Mouse (Mus musculus): ENCODE data around the gene Ddx41. TPM values are rescaled to one million over a fixed set of nuclear protein-coding genes. Genes with fewer than 3 reads are reported as not detected.
A peak's percentile ranks its signal among the peaks of the same experiment; 100 is the strongest.

The Ddx41 gene
- total RNA-seq, 2 experiments from 2014 or later: 9.1 to 12.0 TPM

DNA sequence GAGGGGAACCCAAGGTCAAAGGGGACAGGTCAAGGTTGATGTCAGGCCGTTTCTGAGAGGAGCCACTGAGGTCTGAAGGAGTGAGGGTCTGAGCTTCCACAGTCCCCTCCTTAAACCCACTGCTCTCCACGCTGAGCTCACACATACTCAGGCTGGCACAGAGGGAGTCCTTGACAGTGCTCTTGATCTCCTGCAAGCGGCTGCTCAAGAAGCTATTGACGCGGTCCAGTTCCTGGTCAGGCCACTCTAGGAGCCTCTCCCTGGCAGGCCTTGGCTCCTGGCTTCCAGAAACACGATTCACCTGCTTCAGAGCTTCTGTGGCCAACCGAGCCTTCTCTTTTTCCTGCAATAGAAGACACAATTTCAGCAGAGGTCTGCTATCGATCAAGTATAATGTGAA lies 7.0 kb upstream of the Ddx41 start:
- DNase-seq (ENCODE audit: low spot score): no peak

- no peak for DNase-seq (ENCODE audit: low spot score)
Observed at GRCm38 (mm10) chr13:55542891-55543290, 6.4 kb upstream of the Ddx41 start.

DNA sequence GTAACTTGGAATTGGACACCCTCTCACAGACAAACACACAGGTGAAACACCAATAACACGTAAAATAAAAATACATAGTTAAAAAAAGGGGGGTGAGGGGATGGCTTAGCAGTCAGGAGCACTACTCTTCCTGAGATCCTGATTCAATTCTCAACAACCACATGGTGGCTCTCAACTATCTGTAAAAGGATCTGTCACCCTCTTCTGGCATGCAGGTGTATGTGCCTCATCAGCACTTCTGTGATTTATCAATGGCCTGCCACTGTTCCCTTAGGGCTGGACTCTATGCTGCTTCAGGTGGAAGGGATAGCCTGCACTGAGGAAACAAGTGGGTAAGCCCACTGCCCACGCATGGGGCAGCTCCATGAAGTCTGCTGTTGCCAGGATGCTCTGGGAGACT lies 4.5 kb upstream of the Ddx41 start:
- no peak for DNase-seq (ENCODE audit: low spot score)

- no peak for DNase-seq (ENCODE audit: low spot score)
Observed at GRCm38 (mm10) chr13:55535796-55536193, 663 bp downstream of the Ddx41 start.

DNA sequence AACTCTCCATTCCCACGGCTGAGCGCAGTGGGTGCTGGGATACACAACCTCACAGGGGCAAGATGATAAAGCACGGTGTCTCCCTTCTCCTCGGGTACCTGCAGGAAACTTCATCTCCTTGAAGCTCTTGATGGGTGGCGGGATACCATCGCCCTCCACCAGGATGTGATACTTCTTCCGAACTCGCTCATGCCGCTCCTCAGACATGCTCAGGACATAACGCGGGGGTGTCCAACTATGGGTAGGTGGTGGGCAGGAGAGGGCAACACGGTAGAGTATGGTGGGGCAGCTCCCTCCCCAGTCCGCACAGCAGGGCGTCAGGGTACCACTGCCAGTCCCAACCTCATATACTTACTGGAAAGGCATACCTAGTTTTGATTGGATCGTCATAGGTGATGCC lies 1.3 kb downstream of the Ddx41 start:
- no peak for DNase-seq (ENCODE audit: low spot score)

DNA sequence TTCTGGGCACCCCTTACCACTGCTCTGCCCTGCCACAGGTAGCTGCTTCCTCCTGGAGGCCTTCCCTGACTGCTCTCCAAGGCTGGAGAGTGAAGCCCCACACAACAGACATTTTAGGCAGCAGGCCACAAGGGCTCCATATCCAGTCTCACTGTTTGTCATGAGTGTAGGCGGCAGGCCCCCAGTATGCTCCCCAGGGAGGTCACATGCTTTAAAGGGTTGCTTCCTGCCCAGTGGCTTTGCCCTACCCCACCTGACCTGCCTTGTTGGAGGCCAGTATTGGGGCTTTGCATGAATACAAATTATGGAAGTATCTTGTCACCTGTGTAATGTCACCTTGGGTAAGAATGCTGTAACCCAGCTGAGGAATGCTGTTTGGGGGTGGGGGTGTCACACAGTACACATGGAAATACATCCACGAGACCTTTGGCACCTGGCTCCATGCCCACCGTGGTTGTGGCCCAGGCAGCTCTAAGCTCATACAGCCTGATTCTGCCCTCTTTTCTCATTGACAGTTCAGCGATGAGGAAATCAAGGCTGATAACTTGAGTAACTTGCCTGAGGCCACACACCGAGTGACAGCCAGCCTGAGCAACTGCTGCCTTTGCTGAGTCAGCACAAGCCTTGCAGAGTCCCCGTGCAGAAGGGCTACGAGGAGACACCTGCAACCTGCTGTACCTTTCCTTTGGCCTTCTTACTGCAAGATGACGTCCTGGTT lies 7.1 kb downstream of the Ddx41 start, which contains the start of gene Dok3:
TSS of gene Dok3 (minus strand) at position 99 of the 718 bp plus-strand sequence.
- no peak for DNase-seq (ENCODE audit: low spot score)

- no peak for DNase-seq (ENCODE audit: low spot score)
Observed at GRCm38 (mm10) chr13:55527834-55528772, 8.4 kb downstream of the Ddx41 start.

DNA sequence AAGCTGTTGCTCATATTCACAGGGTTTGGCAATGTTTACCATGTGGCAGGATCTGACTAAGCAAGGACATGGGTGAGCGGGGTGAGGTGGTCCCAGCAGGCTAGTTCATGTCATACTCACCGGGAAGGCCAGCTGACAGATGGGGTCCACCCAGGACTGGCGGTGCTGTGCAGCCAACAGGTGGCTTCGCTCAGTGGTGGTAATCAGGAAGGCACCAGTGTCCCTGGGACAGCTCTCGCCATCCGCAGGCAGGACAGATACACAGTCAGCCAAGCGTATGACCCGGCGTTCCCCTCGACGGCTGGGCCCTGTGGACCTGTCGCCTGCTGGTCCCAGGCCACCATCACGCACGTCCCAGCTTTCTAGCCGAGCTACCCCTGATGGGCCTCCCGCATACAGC lies 9.2 kb downstream of the Ddx41 start:
- no peak for DNase-seq (ENCODE audit: low spot score)

- no peak for DNase-seq (ENCODE audit: low spot score)
Observed at GRCm38 (mm10) chr13:55525733-55526553, 10.5 kb downstream of the Ddx41 start.

DNA sequence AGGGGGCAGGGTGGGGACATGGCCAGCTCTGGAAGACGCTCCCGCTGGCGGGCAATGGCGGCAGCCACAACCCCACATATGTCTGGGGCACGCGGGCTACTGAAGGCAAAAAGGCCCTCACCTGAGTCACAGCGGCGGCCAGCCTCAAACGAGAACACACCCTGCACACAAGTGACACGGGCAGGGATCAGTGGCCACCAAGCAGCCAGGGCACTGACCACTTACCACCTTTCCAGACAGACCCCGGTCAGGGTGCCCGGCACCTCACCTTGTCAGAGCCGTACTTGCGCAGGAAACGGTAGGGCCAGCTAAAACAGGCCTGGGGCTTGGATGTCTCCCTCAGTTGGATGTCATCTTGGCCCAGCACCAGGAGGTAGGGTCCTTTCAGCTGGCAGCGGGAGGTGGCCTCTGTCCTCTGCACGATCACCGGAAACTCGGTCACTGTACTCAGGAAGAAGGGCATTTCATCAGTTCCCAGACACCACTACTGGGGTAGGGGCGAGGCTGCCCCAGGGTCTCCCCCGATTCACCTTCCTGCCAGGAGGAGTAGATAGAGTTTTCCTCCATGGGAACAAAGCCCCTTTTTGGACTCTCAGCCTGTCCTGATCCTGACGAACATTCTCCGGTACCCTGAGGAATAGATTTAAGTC lies 12.4 kb downstream of the Ddx41 start:
- DNase-seq (ENCODE audit: low spot score): no peak

- DNase-seq (ENCODE audit: low spot score): no peak
Observed at GRCm38 (mm10) chr13:55523278-55523677, 13.2 kb downstream of the Ddx41 start.

DNA sequence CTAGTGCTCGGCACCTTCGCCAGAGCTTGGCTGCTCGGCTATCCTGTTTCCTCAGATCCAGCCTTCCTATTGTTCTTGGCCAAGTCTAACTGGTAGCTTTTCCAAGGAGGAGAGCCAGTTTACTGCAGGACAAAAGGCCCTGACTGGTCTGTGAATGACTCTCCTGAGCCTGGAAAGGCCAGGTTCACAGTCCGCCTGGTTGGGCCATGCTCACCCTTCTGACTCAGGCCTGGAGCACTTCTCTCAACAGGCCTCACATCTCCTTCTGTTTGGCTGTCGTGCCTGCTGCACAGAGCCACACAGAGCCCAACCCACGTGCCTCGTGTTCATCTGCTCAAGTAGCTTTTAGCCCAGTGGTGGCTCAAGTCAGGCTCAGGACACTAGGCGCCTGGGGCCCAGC lies 13.7 kb downstream of the Ddx41 start:
- no peak for DNase-seq (ENCODE audit: low spot score)

DNA sequence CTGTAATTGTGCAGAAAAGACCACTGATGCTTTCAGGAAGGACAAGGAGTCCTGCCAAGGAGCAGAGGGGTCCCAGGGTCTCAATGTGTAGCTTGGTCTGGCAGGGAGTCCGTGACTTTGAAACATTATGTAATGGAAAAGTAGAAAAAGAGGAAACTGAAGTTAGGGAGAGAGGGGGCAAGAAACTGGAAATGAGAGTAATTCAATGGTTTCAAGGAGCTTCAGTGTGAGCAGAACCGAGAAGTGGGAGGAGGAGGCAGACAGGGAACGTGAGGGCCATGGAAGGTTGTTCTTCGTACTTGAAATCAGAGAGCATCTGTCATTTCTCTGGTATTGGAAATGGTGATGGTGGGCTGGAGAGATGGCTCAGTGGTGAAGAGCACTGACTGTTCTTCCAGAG lies 16.9 kb downstream of the Ddx41 start:
- no peak for DNase-seq (ENCODE audit: low spot score)

DNA sequence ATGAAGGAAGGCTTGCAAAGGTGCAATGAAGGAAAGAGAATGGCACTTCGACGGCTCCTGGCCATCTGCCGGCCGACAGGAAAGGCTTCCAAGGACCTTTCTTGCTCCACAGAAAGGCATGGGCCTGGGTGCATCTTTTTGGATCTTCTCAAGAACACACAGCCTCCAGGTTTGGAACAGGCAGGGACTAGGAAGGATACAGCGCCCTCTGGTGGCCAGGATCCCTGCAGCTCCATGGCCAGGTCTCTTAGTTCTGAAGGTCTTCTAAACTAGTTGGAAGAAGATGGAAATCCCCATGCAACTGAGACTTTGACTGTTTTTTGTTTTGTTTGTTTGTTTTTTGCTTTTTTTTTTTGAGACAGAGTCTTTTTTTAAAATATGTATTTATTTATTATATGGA lies 19.5 kb downstream of the Ddx41 start:
- peak; percentile 87 for DNase-seq (ENCODE audit: low spot score)

DNA sequence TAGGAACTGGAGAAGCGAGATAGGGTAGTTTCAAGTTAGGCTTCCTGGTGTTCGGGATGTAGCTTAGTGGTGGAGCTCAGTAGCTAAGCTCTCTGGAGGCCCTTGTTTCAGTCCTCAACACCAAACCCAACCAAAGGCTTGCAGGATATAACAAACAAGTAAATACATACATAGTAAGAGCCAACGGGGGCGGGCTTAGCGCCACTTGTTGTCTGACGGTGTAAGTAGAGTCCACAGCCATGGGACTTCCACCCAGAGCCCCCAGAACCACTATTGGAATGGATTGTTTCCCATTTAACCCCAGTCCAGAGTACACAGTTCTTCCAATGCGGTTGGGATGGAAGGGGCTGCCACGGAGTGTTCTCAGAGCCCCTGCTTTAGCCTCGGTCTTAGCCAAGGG lies 22.6 kb downstream of the Ddx41 start:
- no peak for DNase-seq (ENCODE audit: low spot score)

DNA sequence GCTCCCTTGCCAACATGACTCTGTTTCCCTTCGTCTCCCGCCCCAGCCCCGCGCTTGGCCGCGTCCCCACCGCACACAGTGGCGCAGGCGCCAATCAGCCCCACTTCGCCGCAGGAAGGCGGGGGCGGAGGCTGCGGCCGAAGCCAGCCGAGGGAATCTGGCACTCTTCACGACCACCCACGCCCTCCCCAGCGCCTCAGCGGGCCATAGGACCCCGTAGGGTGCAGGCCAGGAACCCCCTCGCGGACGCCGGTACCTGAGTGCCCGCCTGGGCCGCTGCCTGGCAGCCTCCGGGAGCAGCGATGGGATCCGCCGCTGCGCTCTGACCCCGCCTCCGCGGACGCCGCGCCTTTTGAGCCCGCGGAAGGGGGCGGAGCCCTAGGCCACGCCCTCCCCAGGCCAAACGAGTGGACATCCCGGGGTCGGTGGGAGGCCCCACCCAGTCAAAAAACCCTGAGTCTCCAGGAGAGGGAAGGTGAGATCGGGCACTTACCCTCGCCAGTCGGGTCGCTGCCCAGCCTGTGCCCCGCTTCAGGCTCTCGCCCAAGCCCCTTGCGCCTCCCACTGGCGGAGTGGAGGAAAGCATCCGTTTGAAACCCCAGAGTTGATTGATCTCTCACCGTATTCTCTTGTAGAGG lies 23.2 kb downstream of the Ddx41 start, which contains the start of gene Pdlim7:
TSS of gene Pdlim7 (minus strand) at position 566 of the 638 bp plus-strand sequence.
- DNase-seq (ENCODE audit: low spot score): peak; percentile 94

- DNase-seq (ENCODE audit: low spot score): peak; percentile 77
Observed at GRCm38 (mm10) chr13:55512379-55513031, 24.0 kb downstream of the Ddx41 start.

DNA sequence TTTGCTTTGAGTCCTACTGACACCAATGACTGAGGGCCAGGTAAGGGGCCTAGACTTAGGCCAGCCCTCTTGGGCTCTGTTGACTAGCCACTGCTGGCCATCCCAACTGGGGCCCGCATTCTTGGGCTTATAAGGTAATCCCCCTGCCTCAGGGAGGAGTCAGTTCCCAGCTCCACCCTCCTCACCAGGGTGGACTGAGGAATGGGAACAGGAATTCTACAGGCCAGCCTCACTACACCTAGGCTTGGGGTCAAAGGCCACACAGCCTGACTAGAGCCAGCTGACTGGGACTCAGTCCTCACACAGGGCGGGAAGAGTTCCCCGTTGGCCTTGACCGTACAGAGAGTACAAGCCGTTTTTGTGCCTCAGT lies 25.0 kb downstream of the Ddx41 start:
- DNase-seq (ENCODE audit: low spot score): no peak

DNA sequence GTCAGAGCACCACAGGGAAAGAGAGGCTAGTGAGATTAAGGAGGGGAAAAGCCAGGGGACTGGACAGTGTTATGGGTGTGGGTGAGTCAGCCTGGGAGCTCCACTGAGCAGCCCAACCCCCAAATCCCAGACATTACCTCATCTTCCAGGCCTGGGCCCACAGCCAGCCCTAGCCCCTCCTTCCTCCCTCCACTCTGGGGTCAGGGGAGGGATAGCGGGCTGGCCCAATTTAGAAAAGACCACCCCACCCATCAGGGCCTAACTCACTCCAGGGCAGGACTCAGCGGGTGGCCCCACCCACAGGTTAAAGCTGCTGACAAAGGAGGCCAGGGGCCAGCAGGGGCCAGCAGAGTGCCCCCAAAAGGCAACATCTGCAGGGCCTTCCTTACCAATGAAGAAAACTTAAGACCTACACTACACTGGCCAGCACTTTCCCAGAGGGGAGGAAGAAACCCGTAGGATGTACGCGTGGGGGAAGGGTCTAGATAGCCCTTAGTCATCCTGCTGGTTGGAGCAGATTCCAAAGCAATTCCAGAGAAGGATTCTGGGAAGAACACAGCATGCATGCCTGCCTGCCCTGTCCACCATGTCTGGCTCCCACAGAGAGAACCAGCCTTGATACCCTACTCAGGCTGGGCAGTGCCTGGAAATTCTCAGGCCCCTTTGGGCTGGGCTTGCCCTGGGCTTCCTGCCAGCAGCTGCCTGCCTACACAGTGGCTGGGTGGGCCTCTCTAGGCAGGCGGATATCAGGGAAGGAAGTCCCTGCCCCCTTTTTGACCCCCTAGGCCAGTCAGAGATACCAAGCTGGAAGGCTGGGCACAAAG lies 25.6 kb downstream of the Ddx41 start:
- peak; percentile 89 for DNase-seq (ENCODE audit: low spot score)
